Mouse (Mus musculus): ENCODE results near the gene Cd72.

DNA sequence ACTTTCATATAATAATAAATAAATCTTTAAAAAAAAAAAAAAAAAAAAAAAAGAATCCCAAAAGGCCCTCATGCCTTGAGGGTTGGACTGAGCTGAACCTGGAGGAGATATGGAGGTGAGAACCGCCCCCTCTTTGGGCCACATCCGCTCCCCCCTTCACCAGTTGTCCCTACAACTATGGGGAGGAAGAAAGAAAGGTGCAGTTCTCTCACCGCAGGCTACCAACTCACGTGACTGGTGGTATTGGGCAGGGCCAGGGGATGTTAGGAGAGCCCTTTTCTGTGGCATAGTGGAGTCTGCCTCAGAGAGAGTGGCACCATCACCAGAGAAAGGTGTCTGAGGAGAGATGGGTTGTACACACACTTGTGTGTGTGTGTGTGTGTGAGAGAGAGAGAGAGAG lies 2.0 kb upstream of the Cd72 start:
- no peak for TF ChIP-seq POLR2A (IDR thresholded peaks at IDR 0.05; ENCODE audit: extremely low read depth, insufficient read depth, low read length)
- no peak for TF ChIP-seq CTCF (IDR thresholded peaks at IDR 0.05; ENCODE audit: extremely low read depth, insufficient read depth, low read length)
